Mouse (Mus musculus): ENCODE results near the gene Sppl3.

DNA sequence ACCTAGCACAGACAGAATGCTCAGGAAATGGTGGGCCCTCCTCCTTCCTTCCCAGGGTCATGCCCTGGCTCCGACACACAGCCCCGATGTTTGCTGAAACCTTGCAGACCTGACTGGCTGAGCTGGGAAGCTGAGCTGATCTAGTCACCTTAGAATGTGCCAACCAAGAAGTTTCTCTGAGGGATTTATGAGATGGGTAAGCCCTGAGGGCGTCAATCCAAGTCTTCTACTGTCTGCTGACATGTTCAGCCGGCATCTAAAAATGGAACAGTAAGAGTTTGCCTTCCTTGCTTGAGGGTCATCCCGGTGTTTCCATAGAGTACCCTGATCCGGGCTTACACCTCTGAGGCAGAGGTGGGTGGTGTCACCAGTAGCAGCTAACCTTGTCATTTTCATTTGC is 8.2 kb upstream of the Sppl3 start:
- TF ChIP-seq CTCF (IDR thresholded peaks at IDR 0.05), result no peak
- TF ChIP-seq EP300 (IDR thresholded peaks at IDR 0.05), result no peak

All from lung, postnatal 0 days (tissue).